ENCODE assay signal across 13 mouse cellular contexts in genomic region chr3:97611021-97611420, GRCm38 (mm10).
"Had no signal": no experiment of that assay in that cellular context is flagged by ENCODE, and none has a peak within 500 bp of the region (broad histone marks: within the 10 kb centered on the region; RNA-seq: fewer than 3 reads in every experiment).

No protein-coding gene starts in this region.

- DNase-seq: lung, adult 2 months; lung, postnatal 14 days; lung, postnatal 36 days; right cerebral cortex, postnatal 14 days; spleen, adult 18-20 months; thymus, adult 18-20 months had no signal

- H3K36me3 ChIP-seq: lung, embryonic 15.5 days; midbrain, embryonic 13.5 days; midbrain, embryonic 15.5 days; neural tube, embryonic 12.5 days had no signal

- H3K27ac ChIP-seq: lung, embryonic 15.5 days; macrophage; midbrain, embryonic 13.5 days; midbrain, embryonic 15.5 days; neural tube, embryonic 12.5 days had no signal

- H3K4me3 ChIP-seq: neural tube, embryonic 12.5 days had no signal

- ATAC-seq: lung, postnatal 0 days had no signal

- H3K9me3 ChIP-seq: lung, embryonic 15.5 days; megakaryocyte, embryonic 14.5 days; midbrain, embryonic 13.5 days; midbrain, embryonic 15.5 days; neural tube, embryonic 12.5 days had no signal

- H3K4me1 ChIP-seq: neural tube, embryonic 12.5 days had no signal

- H3K27me3 ChIP-seq: lung, embryonic 15.5 days; midbrain, embryonic 13.5 days; neural tube, embryonic 12.5 days had no signal

- H3K9ac ChIP-seq: lung, embryonic 15.5 days; midbrain, embryonic 13.5 days; midbrain, embryonic 15.5 days; neural tube, embryonic 12.5 days had no signal
